Mouse (Mus musculus) c-Kit-negative CD71-positive TER-119-positive erythroid progenitor cells, embryonic 14.5 days (primary cell): ENCODE measurements at regions not wholly inside any gene's neighbourhood (a gene's known extent, or its start where the extent isn't known, plus 50 kb on each side); places are given as distances from the start of the nearest gene placed in this dataset.

Source experiments
- DNase-seq: peaks from one replicate; pipeline ENCODE4 v3.0.0-alpha.2; 2013; ENCODE audit warnings: low read depth, low spot score

DNA sequence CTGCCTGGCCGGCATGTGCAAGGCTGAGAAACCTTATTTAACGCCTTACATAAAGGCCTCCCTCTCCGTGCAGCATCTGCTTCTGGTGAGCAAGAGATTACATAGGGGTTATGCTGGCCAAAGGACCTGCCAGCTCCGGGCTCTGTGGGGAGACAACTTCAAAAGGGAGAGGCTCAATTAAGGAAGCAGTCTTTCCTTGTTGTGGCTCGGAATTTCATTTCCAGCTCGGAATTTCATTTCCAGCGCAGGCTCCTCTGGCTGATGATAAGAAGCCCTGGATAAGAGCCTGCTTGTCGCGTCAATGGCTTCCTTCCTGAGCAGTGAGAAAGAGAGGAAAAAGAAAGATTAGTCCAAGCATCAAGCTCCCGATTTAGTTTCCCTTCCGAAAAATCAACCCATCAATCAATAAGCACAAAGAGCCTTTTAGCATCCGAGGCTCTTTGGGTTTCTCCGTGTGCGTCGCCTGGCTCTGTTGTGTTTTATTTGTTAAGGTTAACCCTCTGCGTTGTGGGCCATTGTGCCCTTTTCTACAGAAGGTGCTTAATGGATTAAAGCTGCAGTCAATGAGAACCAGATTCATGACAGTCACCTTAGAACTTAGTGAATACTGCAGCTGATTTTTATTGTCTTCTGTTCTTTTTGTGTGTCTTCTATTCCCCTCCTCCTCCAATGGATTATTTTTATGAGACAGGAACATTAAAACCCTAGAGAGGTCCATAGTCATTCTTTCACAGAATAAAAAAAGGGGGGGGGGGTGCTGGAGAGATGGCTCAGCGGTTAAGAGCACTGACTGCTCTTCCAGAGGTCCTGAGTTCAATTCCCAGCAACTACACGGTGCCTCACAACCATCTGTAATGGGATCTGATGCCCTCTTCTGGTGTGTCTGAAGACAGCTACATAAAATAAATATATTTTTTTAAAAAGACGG, 218.3 kb downstream of the Myo1b start:
- no peak for DNase-seq

DNA sequence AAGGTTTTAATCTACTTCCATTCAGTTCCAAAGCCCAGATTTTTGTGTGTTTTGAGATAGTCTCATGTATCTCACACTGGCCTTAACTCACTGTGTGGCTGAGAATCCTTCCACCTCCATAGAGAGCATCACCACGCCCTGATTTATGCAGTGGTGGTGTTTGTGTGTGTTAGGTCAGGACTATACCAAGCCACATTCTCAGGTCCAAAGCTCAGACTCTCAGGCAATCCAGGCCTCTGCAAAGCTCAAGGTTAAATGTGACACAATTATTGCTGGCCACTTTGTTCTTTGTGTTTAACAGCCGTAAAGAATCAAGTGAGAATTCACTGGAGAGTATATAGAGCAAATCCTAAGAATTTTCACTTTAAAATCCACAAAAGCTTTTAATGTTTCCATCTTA, 218.2 kb upstream of the Nabp1 start:
- DNase-seq, result no peak

DNA sequence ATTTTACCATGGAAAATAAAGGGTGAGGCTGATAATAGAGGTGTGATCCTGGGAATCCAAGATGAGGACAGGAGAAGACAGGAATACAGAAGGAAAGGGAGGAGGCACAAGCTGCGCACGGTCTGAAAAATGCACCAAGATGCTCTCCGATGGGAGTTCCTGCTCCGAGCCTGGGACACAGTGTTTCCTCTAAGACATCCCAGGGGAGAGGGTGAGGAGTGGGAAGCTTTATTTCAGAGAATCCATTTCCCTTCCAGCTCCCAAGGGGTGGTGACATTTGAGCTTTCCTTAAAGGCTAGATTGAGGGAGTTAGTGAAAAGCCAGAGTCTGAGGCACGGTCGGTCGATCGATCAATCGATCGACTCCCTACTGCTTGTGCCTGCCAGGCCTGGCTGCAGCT, 212.7 kb upstream of the Nabp1 start:
- no peak for DNase-seq

GRCm38 (mm10) chr1:51689461-51690223, 211.4 kb upstream of the Nabp1 start:
- no peak for DNase-seq

GRCm38 (mm10) chr1:51688946-51689345, 210.7 kb upstream of the Nabp1 start:
- no peak for DNase-seq

DNA sequence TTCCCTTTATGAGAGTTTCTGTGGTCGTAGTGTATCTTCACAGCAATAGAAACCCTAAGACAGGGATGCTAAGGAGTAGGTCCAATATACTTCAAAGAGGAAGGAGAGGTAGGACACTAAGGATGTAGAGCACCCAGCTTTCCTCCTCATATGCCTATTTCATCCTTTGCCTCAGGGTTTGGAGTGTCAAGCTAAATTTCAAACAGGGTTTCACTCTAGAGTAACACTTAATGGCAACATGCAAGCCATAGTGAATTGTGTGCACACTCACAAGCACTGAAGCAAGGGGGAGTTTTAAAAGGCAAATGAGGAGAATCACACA, 210.0 kb upstream of the Nabp1 start:
- no peak for DNase-seq

DNA sequence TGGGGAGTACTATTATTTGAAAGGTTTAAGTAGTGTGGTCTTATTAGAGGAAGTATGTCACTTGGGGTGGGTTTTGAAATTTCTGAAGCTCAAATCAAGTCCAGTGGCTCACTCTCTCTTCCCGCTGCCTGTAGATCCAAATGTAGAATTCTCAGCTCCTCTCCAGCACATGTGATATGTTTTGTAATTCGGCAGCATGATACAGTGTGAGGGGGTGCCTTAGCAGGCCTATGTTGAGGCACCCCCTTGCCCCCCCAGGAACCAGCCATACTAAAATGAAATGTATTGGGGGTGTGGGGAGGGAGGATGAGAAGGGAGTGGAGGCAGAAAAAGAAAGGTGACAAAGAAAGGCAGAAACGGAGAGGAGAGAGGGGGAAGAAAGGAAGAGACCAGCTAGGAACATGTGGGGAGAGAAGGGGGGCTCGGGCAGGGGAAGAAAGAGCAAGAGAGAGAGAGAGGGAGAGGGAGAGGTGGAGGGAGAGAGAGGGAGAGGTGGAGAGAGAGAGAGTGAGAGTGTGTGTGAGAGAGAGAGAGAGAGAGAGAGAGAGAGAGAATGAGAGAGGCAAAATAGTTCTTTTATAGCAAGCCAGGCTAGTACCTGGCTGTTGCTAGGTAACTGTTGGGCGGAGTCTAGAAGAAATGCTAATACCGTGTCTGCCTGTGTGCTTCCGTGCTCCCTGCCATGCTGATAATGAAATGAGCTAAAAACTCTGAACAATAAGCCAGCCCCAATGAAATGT, 209.4 kb upstream of the Nabp1 start:
- DNase-seq, result no peak

GRCm38 (mm10) chr1:51686759-51687158, 208.5 kb upstream of the Nabp1 start:
- DNase-seq, result no peak

DNA sequence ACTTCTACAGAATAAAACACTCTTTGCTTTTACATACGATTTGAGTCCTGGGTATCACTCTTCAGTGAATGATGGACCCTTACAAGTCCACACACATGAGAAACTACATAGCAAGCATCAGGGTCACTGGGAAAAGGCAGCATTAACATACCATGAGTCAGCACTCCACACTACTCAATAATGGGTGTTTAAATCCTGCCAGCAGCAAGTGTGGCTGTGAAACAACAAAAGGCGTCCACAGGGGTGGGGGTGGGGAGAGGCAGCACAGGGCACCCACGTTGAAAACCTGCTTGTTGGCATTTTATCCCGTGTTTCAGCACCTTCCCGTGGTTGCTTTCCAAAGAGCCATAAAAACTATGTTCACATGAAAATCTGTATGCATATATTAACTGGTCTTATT, 204.0 kb upstream of the Nabp1 start:
- DNase-seq, result no peak

DNA sequence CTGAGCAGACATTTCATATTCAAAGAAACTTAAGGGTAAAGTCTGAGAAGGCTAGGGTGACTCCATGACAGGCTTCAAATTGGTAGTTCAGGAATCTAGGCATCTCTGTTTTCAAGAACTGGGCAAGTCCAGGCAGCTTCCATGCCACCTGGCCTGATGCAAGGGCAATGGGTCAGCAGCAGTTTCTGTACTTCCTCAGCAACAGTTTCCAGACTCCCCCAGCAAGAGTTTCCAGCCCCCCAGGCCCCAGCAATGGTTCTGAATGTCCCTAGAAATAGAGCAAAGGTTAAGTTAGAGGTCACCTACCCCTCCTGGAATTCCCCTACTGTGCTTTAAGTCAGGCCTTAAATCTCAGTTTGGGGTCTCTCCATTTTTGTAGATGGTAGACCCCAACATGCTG, 203.6 kb upstream of the Nabp1 start:
- DNase-seq, result no peak

GRCm38 (mm10) chr1:51680725-51681124, 202.5 kb upstream of the Nabp1 start:
- DNase-seq, result no peak

- DNase-seq, result no peak
Observed at GRCm38 (mm10) chr1:51678290-51678928, 200.2 kb upstream of the Nabp1 start.

- no peak for DNase-seq
Observed at GRCm38 (mm10) chr1:51677802-51678201, 199.6 kb upstream of the Nabp1 start.

- DNase-seq, result no peak
Observed at GRCm38 (mm10) chr1:51671691-51672090, 193.5 kb upstream of the Nabp1 start.

GRCm38 (mm10) chr1:51671287-51671686, 193.1 kb upstream of the Nabp1 start:
- no peak for DNase-seq

- DNase-seq, result no peak
Observed at GRCm38 (mm10) chr1:51670009-51670408, 191.8 kb upstream of the Nabp1 start.

DNA sequence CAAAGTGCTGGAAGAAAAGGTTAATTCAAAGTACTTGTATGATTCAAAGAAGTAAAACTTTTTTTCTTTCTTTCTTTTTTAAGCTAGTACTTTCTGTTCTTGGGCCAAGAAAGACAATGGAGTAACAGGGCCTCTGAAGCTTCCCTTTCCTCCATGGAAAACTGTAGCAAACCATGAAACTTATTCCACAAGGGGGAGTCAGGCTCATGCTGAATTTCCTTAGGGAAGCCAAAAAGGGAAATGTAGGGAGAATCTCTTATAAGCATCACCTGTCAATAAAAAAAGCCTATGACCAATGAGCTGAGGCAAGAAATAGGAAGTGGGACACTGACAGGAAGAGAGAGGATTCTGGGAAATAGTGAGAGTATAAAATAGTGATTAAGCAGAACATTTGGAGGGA, 190.7 kb upstream of the Nabp1 start:
- DNase-seq, result no peak

- DNase-seq, result no peak
Observed at GRCm38 (mm10) chr1:51660531-51660930, 182.3 kb upstream of the Nabp1 start.

GRCm38 (mm10) chr1:51657203-51657602, 179.0 kb upstream of the Nabp1 start:
- DNase-seq, result no peak

DNA sequence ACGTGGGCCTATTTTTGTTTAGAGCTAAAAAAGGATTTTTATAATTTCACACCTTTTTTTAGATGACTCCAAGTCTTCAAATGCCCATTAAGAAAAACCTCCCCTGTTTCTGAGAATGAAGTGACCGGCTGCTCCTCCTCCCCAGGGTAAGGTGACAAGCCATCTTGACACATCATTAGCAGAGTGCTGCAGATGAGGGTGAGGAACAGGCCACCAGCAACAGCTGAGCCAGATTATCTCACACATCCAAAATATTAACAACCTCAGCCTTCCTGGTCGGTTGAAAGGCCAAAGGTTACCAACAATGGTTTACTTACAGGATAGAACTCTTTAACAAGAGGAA, 172.4 kb upstream of the Nabp1 start:
- DNase-seq, result no peak

GRCm38 (mm10) chr1:51649963-51650652, 171.9 kb upstream of the Nabp1 start:
- DNase-seq, result no peak
